Mouse (Mus musculus) kidney, adult 11 months (tissue): ENCODE results near the gene Lbx1.

ENCODE experiments used
- DNase-seq: peaks from one replicate; pipeline ENCODE4 v3.0.0; 2022

Gene Lbx1

DNA sequence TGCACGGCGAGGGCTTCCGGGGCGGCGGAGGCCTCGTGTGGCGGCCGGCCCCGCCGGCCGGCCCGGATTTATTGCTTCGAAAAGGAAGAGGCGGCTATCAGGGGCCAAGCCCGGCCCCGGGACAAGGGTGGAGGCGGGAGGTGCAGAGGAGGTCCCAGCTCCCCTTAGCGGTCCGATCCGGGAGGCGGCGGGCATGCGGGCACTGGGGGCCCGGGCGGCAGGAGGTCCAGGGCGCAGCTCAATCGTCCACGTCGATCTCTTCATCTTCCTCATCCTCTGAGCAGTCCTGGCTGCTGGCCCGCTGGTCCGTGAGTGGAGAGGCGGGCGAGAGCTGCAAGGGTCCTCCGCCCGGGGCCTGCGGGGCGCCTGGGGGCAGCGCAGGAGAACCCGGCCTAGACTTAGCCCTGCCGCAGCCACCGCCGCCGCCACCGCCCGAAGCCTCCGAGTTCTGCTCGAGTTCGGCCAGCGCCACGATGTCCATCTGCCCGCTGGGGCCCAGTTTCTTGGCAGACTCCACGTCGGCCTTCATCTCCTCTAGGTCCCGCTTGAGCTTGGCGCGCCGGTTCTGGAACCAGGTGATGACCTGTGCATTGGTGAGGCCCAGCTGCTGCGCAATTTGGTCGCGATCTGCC, 2.0 kb downstream of the Lbx1 start:
- no peak for DNase-seq

DNA sequence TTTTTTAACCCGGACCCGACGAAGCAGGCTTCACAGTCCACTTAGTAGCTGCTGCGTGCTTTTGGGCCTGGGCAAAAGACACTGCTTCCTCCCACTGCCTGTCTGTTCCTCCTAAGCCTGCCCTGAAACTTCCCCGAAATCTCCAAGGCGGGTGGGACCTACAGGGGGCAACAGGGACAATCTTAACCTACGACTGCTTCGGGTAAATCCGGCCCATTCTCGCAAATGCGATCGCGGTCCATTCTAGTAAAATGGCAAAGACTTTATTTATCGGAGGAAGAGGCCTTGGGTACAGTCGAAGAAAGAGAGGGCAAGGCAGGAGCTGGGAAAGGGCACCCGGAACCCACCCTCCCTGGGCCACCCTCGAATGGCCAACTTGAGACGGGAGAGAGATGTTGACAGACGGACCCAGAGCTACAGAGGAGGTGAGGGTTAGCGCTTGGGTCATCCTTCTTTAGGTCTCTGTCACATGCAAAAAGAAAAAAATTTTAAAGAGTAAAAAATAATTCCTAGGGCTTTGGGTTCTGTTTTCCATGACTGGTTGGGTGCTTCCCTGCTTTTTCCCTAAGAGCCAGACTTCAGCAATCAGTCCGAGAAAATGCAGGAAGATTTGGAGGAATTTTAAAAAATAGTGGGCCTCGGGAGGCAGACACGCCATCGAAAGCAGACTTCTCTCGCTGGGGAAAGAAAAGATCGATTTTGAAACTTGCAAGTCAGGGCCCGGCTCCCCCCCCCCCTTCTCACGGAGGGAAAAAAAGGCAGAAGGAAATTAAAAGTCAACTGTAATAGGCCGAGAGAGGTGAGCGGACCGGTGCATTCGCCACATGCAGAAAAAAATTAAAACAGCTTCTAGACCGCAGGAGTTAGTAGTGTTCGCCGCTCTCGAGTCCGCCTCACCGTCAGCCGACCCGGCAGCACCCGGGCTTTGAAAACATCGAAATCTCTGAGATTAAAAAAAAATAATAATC, 2.9 kb downstream of the Lbx1 start:
- no peak for DNase-seq

DNA sequence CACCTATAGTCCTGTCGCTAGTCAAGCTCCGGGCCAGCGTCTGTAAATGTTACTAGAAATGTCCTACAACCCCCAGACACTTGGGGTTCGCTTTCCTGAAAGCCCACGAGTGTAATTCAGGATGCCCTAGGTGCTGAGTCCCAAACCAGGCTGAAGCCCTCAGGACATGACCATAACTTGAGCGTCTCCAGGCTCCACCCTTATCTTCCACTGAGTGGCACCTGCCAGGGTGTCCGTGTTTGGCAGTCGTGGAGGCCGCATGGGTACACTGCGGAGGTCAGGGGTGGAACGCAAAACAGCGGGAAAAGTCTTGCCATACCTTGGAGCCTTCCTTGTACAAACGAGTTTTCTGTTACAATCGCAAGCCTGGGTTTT, 3.6 kb downstream of the Lbx1 start:
- no peak for DNase-seq

DNA sequence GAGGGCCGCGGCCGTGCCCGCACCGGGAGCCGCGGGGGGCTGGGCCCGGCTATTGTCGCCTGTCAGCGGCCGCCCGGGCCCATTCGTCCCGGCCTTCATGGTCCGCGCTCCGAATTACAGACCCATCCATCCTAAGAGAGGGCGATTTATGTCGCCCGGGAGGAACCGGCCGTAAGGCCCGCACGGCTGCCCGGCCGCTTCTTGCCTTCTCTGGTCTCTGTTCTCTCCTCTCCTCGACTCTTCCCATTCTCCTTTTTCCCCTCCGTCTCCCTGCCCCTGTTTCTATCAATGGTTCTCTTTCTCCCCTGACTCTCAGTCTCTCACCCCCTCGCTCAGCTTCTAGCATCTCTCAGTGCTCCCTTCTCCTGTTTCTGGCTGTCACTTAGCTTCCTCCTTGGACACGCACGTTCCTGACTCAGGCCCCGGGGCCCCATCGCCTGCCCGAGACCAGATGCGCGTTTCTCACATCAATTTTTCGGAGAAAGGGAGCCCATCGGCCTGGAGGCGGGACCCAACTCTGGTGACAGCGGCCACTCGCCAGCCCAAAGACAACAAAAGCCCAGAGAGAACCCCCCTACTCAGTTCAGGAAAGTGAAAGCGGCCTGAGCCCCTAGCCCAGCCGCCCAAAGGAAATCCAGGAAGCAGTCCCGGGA, 4.1 kb downstream of the Lbx1 start:
- DNase-seq, result no peak

DNA sequence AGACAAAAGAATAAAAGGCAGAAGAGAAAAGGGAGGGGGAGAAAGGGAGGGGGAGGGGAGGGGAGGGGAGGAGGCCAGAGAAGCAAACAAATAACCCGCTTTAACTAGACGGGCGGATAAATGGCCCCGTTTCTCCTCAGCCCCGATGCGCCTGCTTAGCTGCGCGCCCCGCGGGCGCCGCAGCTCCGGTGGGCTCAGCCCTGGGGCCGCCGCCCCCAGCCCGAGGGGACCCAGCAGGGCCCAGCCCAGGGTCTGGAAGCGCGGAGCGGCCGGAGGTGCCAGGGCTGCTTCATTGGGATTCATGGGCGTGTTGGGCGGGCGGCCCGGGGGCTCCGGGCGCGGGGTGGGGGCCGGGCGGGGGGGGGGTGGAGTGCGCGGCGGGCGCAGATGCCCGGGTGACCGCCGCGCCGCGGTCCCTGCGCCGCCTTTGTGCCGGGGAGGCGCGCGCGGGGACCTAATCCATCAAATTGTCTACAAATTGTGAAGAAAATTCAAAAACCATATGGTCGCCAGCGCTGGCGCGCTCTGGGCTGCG, 4.7 kb downstream of the Lbx1 start:
- no peak for DNase-seq

DNA sequence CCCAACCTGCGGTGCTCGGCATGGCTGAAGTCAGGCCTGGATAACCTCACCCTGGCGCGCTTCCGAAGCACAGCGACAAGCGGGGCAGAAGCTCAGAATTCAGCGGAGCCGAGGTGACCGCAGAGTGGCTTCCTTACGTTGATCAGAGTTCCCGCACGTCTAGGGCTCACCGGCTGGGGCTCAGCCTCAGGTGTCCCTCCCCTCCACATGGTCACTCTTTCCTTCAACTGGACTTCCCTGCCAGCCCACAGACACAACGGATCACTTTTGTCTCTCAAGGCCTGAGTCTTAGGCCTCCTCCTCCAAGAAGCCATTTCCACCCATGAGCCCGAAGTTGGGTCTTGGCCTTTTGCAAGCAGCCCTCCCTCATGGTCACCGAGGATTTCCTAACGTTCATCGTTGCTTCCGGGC, 5.4 kb downstream of the Lbx1 start:
- DNase-seq, result no peak

DNA sequence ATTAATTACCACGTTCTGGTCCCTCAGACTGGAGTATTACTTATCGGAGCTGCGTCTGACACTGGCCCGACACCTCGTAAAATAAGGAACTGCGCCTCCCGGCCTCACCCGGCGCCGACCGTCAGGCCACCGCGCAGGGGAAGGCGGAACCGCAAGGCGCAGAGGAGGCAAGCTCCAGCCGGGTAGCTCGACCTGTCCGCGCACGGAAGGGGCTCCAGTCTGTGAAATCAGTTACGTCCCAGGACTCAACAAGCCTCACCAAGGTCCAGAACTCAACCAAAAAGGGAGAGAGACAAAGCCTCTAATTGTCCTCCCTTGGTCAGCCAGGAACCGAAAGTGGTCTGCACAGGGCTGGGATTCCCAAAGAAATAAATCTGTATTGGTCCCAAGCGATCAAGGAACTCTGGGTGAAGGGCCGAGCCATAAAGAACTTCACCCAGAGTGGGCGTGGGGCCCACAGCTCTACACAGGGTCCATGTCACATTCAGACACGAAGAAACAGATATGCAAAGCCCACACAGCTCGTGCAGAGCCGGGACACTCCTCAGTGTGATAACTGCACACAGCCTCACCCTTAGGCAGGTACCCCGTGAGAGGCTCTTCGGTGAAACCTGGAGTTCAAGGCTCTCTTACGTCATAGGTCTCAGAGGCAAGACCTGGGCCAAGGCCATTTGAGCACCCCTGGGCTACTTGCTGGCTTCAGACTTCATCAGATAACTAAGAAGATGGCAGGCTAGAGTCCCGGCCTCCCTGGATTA, 6.1 kb downstream of the Lbx1 start:
- no peak for DNase-seq

DNA sequence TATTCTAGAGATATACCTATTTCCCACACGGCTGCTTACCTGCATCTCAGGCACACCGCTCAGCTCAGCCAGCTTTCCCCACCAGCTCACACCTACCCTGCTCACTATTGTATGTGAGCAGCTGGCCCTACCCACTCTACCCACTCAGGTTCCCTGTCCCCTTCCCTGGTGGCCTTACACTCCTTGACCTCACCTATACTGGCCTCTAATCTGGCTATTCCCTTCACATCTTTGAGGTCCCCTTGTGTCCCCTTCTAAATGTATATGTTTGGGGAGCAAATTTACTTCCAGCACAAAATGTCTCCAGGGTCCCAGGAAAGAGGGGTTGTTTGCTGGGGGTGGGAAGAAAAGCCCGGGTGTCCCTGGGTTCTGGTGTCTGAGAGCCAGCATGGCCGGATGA, 6.8 kb downstream of the Lbx1 start:
- no peak for DNase-seq

DNA sequence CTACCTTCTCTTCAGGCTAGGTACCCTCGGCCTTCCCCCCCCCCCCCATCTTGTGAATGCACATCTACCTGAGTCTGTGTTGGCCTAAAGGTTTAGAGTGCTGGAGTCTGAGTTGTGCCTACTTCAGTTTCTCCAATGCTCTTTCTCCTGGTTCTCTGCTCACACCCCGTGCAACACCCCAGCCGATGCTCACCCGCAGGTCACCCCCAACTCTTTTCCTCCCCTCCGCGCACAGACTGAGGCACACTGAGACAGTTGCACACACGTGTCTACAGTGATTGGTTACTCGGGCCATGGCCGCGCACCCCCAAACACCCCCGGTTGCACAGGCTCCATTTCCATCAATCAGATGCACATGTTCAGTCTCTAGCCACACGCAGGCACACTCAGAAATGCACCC, 7.5 kb downstream of the Lbx1 start:
- DNase-seq, result no peak

DNA sequence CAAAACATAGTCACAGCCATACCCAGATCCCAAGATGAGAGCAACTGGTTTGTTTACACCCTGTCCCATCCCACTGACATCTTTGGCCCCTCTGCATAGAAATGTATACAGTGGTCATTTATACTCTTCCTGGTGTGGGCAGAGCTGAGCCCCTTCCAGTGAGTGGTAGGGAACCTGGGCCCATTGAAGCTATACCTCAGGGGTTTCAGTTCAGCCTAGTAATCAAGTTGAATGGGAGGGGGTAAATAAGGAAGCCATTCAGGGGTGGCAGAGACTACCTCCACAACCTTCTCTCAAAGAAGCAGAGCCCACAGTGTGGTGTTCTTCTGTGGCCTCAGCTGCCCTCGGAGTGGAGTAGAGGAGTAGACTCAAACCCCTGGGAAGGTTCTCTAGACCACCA, 7.9 kb downstream of the Lbx1 start:
- DNase-seq, result no peak

DNA sequence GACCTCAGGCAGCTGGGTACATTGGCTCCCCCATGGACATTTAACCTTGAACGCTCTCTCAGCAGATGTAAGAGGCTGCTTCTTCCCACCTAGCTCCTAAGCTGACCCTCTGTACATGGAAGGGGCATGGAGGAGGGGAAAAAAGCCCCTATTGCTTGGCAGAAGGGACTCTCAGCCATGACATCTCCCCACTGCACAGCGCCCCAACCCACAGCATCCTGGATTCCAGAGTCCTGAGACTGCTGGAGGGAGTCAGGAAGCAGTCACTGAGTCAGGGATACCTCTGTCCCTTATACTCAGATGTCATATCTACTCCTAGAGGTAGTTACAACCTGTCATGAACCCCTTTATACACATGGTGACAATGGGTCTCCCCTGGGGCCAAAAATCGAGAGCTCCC, 8.6 kb downstream of the Lbx1 start:
- no peak for DNase-seq

DNA sequence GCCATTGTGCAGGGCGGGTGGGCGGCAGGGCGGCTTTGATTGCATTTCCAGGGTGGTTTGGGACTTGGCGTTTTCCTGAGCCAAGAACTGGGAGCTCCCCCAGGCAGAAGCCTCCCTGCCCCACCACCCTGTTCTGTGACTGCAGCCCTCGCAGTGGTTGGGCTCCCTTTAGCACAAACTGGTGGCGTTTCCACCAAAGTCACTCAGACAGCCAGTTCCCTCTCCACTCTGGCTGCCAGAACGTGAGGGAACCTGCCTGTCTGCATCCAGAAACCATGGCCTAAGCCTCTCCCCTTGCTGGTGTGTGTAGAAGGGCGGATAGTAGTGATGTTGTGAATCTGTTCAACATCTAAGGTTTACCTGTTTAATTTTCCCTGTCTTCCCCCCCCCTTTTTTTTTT, 9.4 kb downstream of the Lbx1 start:
- no peak for DNase-seq

DNA sequence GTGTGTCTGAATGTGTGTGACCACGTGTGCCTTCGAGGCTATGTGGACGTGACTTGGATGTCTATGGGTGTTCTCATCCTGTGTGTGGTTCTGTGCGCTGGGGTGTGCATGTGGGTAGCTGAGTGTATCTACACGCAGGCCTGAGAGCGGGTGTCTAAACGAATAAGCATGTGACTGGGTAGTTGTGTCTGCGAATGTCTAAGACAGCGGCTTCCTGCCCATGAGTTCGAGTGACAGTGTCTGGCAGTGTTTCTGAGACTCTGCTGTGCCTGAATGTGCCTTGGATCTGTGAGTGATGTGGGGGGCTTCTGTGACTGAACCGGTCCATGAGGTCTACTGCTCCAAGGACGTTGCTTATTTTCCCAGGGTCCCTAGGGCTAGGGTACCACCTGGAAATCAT, 10.5 kb downstream of the Lbx1 start:
- no peak for DNase-seq

DNA sequence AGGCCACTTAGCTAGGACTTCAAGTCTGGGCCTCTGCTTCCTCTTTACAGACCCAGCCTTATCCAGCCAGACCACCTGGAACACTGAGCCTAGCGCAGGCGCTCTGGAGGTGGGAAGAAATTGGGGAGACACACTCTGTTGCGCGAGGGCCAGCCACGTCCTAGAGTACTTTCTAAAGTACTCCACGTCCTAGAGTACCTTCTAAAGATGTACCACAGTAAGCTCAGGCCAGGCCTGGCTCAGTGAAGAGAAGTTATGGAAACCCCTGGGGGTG, 11.4 kb downstream of the Lbx1 start:
- no peak for DNase-seq

DNA sequence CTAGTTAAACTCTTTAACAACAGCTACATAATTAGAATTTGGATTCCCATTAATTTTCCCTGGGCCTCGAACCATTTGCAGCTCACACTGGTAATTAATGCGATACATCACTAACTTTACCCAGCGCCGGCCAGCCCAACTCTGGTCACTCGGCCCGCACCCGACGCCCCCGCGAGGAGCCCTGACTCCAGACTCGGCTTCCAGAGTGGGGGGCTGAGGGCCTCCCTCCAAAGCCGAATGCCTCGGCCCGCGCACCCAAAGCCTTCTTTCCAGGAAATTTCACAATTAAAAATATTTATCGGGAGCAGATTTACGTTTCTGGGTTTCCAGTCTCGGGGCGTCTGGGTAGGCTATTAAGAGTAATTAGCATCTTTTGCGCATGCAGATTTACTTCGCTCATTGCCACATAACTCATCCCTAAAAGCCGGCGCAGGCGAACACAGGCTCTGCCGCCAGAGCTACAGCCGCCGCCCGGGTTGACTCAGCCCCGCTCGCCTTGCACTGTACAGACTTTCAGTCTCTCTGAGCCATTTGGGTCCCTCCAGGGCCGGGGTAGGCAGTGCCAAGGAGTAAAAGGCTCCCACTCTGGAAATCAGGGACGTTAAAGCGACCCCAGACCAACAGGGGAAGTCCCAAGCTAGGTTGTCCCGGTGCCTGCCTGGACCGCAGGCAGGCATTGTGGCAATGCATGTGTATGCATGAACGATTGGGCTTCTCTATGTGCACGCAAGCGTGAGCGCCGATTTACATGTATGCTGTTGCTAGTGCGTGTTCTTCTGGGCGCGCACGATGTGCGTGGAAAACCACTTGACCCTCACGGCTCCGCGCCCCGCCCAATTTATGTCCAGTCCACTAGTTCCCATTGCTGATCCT, 12.0 kb downstream of the Lbx1 start:
- no peak for DNase-seq

DNA sequence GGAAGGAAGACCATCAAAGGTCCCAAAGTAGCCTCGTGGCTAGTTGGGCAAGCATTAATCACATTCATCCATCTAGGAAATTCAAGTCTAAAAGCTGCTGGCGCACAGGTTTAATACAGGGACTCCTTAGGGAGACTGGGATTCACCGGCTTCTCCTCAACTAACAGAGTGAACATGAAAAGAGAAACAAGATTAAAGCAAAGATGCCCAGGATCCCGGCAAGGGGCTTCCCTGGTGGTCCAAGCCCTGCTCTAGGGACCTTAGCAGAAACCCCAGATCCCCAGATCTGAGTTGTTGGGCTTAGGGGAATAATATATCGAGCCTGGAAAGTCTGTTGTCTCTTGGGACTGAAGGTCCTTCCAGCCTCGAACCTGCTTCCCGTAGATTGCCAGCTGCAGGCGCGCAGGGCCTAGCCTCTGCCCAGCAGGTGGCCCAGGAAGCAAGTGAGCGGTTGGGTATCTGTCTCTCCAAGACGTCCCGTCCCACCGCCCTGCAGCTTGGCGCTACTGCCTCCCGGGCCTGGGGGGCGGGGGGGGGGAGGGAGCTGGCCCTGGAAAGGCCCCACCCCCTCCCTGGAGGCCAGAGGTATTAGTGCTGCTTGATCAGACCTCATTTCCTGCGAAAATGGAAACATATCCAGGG, 13.3 kb downstream of the Lbx1 start:
- DNase-seq, result no peak

DNA sequence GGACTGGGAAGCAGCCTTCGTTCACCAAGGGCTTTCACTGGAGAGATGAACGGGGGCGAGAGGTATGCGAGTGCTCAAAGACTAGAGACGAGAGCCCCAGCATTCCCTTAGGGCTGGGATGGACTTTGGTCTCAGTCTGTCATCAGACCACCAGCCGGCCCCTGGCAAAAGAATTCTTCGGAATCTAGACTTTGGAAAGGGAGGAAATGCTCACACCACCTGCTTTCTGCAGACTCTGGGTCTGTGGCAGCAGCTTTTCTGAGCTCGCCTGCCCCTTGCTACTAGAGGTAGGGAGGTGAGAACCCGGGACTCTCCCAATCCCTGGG, 14.2 kb downstream of the Lbx1 start:
- DNase-seq, result no peak

DNA sequence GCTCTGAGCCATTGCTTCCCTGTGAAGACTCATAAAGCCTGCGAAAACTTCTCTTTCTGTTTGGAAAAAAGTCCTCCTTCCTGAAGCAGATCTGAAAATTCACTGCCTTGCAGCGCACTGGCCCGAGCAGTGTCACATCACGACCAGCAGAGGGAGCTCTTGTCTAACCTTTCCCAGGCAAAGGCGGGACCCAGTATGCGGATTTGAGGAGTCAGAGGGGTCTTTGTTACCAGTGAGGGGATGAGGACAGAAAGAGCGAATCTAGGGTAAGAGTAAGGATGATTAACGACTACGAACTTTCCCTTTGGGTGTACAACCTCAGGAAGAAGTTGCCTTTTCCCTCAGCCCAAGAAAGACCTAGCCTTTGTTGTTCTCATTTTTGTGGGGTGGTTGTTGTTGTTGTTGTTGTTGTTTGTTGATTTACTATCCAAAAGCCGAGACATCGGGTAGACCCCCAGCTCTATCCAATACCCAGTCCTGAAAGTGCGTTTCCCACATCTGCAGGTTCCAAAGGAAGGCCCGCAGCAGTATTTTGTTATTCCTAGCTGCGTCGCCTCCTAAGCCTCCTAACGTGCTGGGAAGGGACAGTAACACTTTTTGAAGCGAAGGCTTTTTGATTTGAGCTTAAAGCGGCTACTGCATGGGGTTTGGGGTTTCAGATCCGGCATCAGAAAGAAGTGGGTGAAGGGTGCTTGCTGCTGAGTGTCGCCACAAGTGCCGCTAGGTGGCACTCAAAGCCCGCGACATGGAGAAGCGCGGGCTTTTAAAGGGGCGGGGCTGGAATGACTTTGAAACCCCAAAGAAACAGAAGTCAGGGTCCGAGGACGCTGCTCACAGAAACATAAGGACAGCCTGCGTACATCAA, 14.8 kb downstream of the Lbx1 start:
- DNase-seq, result peak; percentile 43

DNA sequence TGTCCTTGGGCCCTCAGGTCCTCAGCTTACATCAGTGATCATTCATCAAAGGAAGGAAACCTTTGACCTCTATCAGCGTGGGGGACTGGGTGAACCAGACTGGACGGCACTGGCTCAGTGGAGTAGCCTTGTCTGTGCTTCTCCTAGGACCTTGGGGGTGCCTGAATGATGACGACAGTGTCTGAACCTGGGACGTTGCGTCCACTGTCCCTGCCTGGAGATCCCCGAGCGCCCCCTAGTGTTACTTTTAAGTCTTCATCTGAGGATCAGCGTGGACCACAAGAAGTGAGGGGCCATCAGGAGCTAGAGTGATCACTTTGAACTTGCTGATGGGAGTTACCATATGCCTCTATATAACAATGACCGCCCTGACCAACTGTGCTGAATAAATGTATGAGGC, 19.4 kb downstream of the Lbx1 start:
- no peak for DNase-seq

DNA sequence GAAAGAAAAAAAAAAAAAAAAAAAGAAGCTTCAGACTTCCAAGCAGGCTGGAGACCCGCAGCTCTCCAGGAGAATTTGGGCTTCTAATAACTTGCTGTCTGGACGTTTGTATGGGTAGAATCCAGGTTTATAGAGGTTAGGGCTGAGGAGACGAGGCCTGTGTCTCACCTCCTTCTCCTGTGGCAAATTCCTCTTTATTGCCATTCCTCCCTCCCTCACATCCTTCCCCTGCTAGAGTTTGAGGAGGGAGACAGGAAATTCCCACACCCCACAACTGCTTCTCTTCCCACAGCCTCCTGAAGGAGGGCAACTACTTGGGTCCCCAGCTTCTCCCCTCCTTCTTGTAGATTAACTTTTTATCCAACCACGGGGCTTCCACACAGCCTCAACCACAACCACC, 20.2 kb downstream of the Lbx1 start:
- DNase-seq, result no peak
